21 mouse cellular contexts compared by ENCODE assay signal in the genomic region with DNA sequence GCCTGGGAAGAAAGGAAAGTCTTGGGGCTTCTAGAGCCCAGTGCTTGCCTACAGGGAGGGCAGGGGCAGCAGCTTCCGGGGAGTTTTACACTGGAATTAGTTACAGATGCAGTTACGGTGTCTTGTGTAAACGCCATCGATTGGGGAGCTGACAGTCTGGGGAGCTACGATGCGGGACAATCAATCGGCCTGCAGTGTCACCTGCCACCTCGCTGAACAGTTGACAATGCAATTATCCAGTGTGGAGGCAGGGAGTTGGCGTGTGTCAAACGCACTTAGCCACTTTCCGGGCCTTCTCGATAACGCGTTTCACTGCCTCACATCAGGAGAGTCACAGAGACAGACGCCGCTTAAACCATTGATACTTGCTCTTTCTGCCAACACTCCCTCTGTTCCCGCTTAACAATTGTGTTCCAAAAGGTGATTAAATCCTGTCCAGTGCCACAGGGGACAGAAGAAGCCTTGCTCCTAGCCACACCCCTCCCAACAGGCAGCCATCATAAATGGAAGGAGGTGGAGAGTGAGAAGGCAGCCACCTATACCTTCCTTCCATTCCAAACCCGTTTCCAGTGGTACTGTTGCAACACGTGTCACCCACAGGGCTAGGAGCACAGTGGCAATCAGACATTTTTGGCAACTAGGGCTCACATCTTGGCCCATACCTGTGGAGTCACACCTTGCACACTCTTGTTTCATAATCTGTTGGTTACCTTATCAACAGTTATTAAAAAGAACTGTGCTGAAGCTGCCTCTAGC. TPM values are rescaled to one million over a fixed set of nuclear protein-coding genes. Genes with fewer than 3 reads are reported as not detected.
A peak's percentile ranks its signal among the peaks of the same experiment; 100 is the strongest.
DNase-seq lines count a peak whose midpoint lies in the region; ATAC-seq and TF ChIP-seq lines count a peak whose summit lies in the region.
"Had no signal": no experiment of that assay in that cellular context is flagged by ENCODE, and none has a peak within 500 bp of the region (broad histone marks: within the 10 kb centered on the region; RNA-seq: fewer than 3 reads in every experiment).

No protein-coding gene starts in this region.

- 75% methylated on average over 19 of the region's 19 CpGs for WGBS in hindbrain, embryonic 10.5 days
- 53% methylated on average over 19 of the region's 19 CpGs for WGBS in hindbrain, postnatal 0 days
- 41% methylated on average over 19 of the region's 19 CpGs for WGBS in limb, embryonic 13.5 days

- DNase-seq in hindbrain, embryonic 10.5 days (ENCODE audit: low spot score) = no peak
- DNase-seq in hindbrain, postnatal 0 days (ENCODE audit: low spot score) = no peak
- peak; percentile 23 for DNase-seq in retina, embryonic 14.5 days (ENCODE audit: low spot score)
- DNase-seq in retina, postnatal 1 day = no peak
- DNase-seq in adipocyte (ENCODE audit: low spot score) = no peak
- no peak for DNase-seq in adrenal gland, adult 8-10 months
- DNase-seq: cerebellum, adult 9-11 months; heart, adult 2 months; kidney, adult 18-20 months; kidney, postnatal 10 days; thymus, adult 18-20 months had no signal

- H3K4me1 ChIP-seq in hindbrain, embryonic 10.5 days (replicated peaks) = peaks cover 98% of the 10 kb centered on the region
- peaks cover 10% of the 10 kb centered on the region for H3K4me1 ChIP-seq in hindbrain, postnatal 0 days (ENCODE audit: insufficient read depth, low read length)
- peaks cover 45% of the 10 kb centered on the region for H3K4me1 ChIP-seq in limb, embryonic 13.5 days

- no peak overlapping the region for H3K4me3 ChIP-seq in hindbrain, embryonic 10.5 days
- no peak overlapping the region for H3K4me3 ChIP-seq in hindbrain, postnatal 0 days (ENCODE audit: low read length)
- H3K4me3 ChIP-seq in limb, embryonic 13.5 days = no peak overlapping the region
- H3K4me3 ChIP-seq: embryonic facial prominence, embryonic 13.5 days; heart, adult 2 months; heart, embryonic 15.5 days; limb, embryonic 15.5 days; lung, embryonic 15.5 days had no signal

- no peaks in the 10 kb centered on the region for H3K9me3 ChIP-seq in hindbrain, embryonic 10.5 days
- H3K9me3 ChIP-seq in hindbrain, postnatal 0 days (ENCODE audit: low read length) = no peaks in the 10 kb centered on the region
- no peaks in the 10 kb centered on the region for H3K9me3 ChIP-seq in limb, embryonic 13.5 days
- H3K9me3 ChIP-seq: embryonic facial prominence, embryonic 13.5 days; heart, embryonic 15.5 days; limb, embryonic 15.5 days; lung, embryonic 15.5 days had no signal

- peaks cover 14% of the 10 kb centered on the region; the same call in 1 of the 2 replicates for H3K27me3 ChIP-seq in hindbrain, embryonic 10.5 days (ENCODE audit: insufficient read depth, poor library complexity, severe bottlenecking)
- H3K27me3 ChIP-seq in hindbrain, postnatal 0 days (ENCODE audit: insufficient read depth, low read length) = no peaks in the 10 kb centered on the region; the same call in 1 of the 2 replicates
- H3K27me3 ChIP-seq in limb, embryonic 13.5 days = no peaks in the 10 kb centered on the region
- H3K27me3 ChIP-seq: embryonic facial prominence, embryonic 13.5 days; heart, embryonic 15.5 days; limb, embryonic 15.5 days; lung, embryonic 15.5 days; Patski had no signal

- H3K9ac ChIP-seq in hindbrain, postnatal 0 days (replicated peaks; ENCODE audit: low read length) = no peak overlapping the region
- 0 out of 2 replicates have a peak overlapping the region, but pooled peaks have one; percentile 13 for H3K9ac ChIP-seq in limb, embryonic 13.5 days
- H3K9ac ChIP-seq: embryonic facial prominence, embryonic 13.5 days; heart, embryonic 15.5 days; limb, embryonic 15.5 days; lung, embryonic 15.5 days had no signal

- H3K27ac ChIP-seq in hindbrain, embryonic 10.5 days = 0 out of 2 replicates have a peak overlapping the region, but pooled peaks have one; percentile 81
- no peak overlapping the region for H3K27ac ChIP-seq in hindbrain, postnatal 0 days
- no peak overlapping the region for H3K27ac ChIP-seq in limb, embryonic 13.5 days
- H3K27ac ChIP-seq: embryonic facial prominence, embryonic 13.5 days; heart, adult 2 months; heart, embryonic 15.5 days; limb, embryonic 15.5 days; lung, embryonic 15.5 days; macrophage had no signal

- TF ChIP-seq CTCF in hindbrain, postnatal 0 days (IDR thresholded peaks at IDR 0.05; ENCODE audit: low read depth) = no peak

- no peak for ATAC-seq in hindbrain, postnatal 0 days
- no peak for ATAC-seq in limb, embryonic 13.5 days (ENCODE audit: low FRiP score, low read depth)
- ATAC-seq: Patski had no signal

- no peak overlapping the region for H3K4me2 ChIP-seq in hindbrain, postnatal 0 days (ENCODE audit: low read depth, low read length)
- no peak overlapping the region for H3K4me2 ChIP-seq in limb, embryonic 13.5 days (replicated peaks)
- H3K4me2 ChIP-seq: embryonic facial prominence, embryonic 13.5 days; heart, embryonic 15.5 days; limb, embryonic 15.5 days; lung, embryonic 15.5 days had no signal

- peaks cover 100% of the 10 kb centered on the region for H3K36me3 ChIP-seq in hindbrain, embryonic 10.5 days
- H3K36me3 ChIP-seq in hindbrain, postnatal 0 days (ENCODE audit: insufficient read depth, low read length) = peaks cover 35% of the 10 kb centered on the region; the same call in 1 of the 2 replicates
- H3K36me3 ChIP-seq in limb, embryonic 13.5 days = peaks cover 99% of the 10 kb centered on the region

RNA-seq across cellular contexts. Expression of gene Armh1, which starts 29.3 kb away (rescaled TPM):
- 0.39 and 0.62 TPM in 2 replicates for polyA plus RNA-seq in hindbrain, embryonic 10.5 days (2016; fragmentation: Nextera tagmentation; extraction: Ambion mirVana)
- 3.2 and 3.6 TPM in 2 replicates for total RNA-seq in hindbrain, postnatal 0 days (2014; rRNA removed)
- 2.6 and 3.0 TPM in 2 replicates for polyA plus RNA-seq in hindbrain, postnatal 0 days (2015; fragmentation: Nextera tagmentation; extraction: Ambion mirVana)
- polyA plus RNA-seq in limb, embryonic 13.5 days (2015; fragmentation: Nextera tagmentation; extraction: Ambion mirVana) = 0.53 and 0.79 TPM in 2 replicates
- 1 to 10 TPM; 2.6 to 3.7 (median 3.0) TPM for total RNA-seq in adrenal gland, adult 8-10 months (2022)
- total RNA-seq: gastrocnemius, adult 8-10 months; heart, adult 2 months; hematopoietic stem cell, adult 5-6 weeks; monocyte, adult 5-6 weeks had no signal
- polyA plus RNA-seq: macrophage had no signal

RNA-seq across cellular contexts. Expression of gene Tmem53, which starts 29.5 kb away (rescaled TPM):
- 10.7 and 13.1 TPM in 2 replicates for polyA plus RNA-seq in hindbrain, embryonic 10.5 days (2016; fragmentation: Nextera tagmentation; extraction: Ambion mirVana)
- total RNA-seq in hindbrain, postnatal 0 days (2014; rRNA removed) = 7.5 and 16.5 TPM in 2 replicates
- 14.0 and 14.5 TPM in 2 replicates for polyA plus RNA-seq in hindbrain, postnatal 0 days (2015; fragmentation: Nextera tagmentation; extraction: Ambion mirVana)
- polyA plus RNA-seq in limb, embryonic 13.5 days (2015; fragmentation: Nextera tagmentation; extraction: Ambion mirVana) = 10.0 and 11.3 TPM in 2 replicates
- 100 to 1,000 TPM in 1 of 4 experiments, 10 to 100 TPM in 3; 52.4 to 103 (median 74.9) TPM for total RNA-seq in adrenal gland, adult 8-10 months (2022)
- total RNA-seq: hematopoietic stem cell, adult 5-6 weeks had no signal
